Mouse (Mus musculus): ENCODE data around the gene 2310011J03Rik.

DNA sequence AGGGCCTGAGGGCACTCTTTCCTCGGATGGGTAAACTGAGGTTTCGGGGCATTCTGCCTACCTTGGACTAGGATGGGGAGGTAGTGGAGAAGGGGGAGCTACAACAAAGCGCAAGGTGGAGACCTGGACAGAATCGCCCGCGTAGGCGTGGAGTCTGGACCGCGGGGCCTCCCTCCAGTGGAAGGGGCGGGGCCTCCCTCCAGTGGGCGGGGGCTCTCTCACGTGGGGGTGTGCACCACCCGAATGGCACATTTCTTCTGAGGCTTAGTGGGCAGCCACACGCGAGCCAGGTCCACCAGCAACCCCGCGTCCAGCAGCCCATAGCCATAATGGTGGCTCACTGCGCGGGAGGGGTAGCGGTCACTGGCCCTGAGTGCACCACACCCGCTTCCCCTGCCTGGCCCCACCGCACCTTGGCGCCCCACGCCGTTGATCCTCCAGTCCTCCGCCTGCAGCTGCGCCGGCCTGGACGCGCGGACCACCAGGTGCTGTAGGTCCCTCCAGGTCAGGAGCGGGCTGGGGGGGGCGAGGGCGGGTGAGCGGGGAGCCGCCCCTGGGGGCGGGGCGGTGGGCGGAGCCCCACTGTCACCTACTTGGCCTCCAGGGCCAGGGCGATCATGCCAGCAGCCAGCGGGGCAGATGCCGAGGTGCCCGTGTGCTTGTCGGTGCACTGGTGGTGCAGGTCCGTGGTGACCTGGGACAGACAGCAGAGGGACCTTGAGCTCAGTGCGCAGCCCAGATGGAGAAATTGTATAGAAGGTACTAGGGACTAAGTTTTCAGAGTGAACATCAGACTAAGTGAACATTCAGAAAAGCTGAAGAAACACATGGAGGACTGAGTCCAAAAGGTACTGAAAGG, 3.2 kb upstream of the 2310011J03Rik start:
- TF ChIP-seq CTCF (IDR thresholded peaks at IDR 0.05; ENCODE audit: low read depth, low read length) (no peak), POLR2A (IDR thresholded peaks at IDR 0.05; ENCODE audit: borderline replicate concordance, low read depth, low read length) (no peak)
